Mouse (Mus musculus): ENCODE results near the gene Olfr734. TPM values are rescaled to one million over a fixed set of nuclear protein-coding genes. Genes with fewer than 3 reads are reported as not detected.

Olfr734 gene
- polyA plus RNA-seq, 1 experiment from 2014 or later: not detected

- no peaks in the 10 kb centered on the region for H3K4me1 ChIP-seq (replicated peaks; ENCODE audit: control insufficient read depth, insufficient read depth)
Measured at GRCm38 (mm10) chr14:50348796-50349195, 22.2 kb upstream of the Olfr734 start, which contains the start of gene Olfr735. Gene Olfr735 (minus strand): TSS chr14:50348872.

DNA sequence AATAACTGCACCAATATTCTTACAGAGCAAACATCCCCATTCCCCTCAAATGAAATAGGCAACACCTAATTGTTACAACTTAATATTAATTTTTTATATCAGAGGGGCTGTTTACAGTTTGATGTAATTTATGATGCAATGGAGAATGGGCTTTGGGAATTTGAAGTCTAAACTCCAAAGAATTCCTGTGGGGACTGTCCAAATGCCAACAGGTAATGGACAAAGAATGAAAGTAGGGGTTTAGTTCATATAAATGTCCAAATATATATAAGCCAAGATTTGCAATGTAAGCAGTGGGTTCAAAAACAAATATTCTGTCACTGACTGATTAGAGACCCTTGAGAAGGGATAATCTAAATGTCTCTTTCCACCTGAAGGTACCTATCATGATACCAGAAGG is 25.1 kb downstream of the Olfr734 start, which contains the start of gene Olfr733:
Olfr733 (minus strand) TSS at position 101 of the 400 bp plus-strand sequence.
- Histone ChIP-seq H3K9ac (ENCODE audit: low read length) (no peak within 1 kb of the TSS), H3K27ac (replicated peaks) (no peak within 1 kb of the TSS), H3K4me2 (replicated peaks; ENCODE audit: low read depth) (no peak within 1 kb of the TSS), H3K36me3 (ENCODE audit: control insufficient read depth, insufficient read depth, low read length) (no peaks in the 10 kb centered on the region), H3K4me3 (ENCODE audit: low read depth, low read length) (no peak within 1 kb of the TSS), H3K27me3 (ENCODE audit: control insufficient read depth, insufficient read depth, low read length) (no peaks in the 10 kb centered on the region), H3K9me3 (ENCODE audit: control insufficient read depth, low read length) (no peaks in the 10 kb centered on the region), H3K4me1 (replicated peaks; ENCODE audit: control insufficient read depth, insufficient read depth) (no peaks in the 10 kb centered on the region)
- TF ChIP-seq CTCF (IDR thresholded peaks at IDR 0.05; ENCODE audit: low read depth) (no peak), EP300 (optimal IDR thresholded peaks at IDR 0.05) (no peak)
- DNase-seq (ENCODE audit: low spot score) (no peak), ATAC-seq (ENCODE audit: low FRiP score, low TSS enrichment) (no peak)

More at GRCm38 (mm10) chr14:50348796-50349195, 22.2 kb upstream of the Olfr734 start, which contains the start of gene Olfr735:
- TF ChIP-seq CTCF (IDR thresholded peaks at IDR 0.05; ENCODE audit: low read depth) (no peak), EP300 (optimal IDR thresholded peaks at IDR 0.05) (no peak)
- H3K4me2 ChIP-seq (replicated peaks; ENCODE audit: low read depth): no peak within 1 kb of the TSS
- no peak within 1 kb of the TSS for H3K27ac ChIP-seq (replicated peaks)
- H3K9me3 ChIP-seq (ENCODE audit: control insufficient read depth, low read length): no peaks in the 10 kb centered on the region
- WGBS: 82% methylated on average over 2 of the region's 2 CpGs
- no peaks in the 10 kb centered on the region for H3K36me3 ChIP-seq (ENCODE audit: control insufficient read depth, insufficient read depth, low read length)
- no peak within 1 kb of the TSS for H3K4me3 ChIP-seq (ENCODE audit: low read depth, low read length)
- DNase-seq (ENCODE audit: low spot score) (no peak), ATAC-seq (ENCODE audit: low FRiP score, low TSS enrichment) (no peak)
- no peak within 1 kb of the TSS for H3K9ac ChIP-seq (ENCODE audit: low read length)
- H3K27me3 ChIP-seq (ENCODE audit: control insufficient read depth, insufficient read depth, low read length): no peaks in the 10 kb centered on the region

DNA sequence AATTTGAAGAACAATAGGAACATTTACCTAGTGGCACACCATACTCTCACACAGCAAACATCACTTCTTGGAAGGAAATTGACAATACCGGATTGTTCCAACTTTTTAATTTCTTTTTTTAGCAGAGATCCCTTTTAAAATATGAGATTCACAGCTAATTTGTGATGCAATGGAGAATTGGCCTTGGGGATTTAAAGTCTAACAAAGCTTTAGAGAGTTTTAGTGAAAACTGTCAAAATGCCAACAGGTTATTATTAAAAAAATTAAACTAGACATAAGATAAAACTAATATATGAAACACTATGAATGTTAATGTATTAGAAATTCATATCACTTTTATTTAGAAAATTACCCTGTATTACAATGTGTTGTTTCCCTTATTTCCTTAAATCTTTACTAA is 42.5 kb downstream of the Olfr734 start, which contains the start of gene Olfr732:
Olfr732 (minus strand) TSS at position 101 of the 400 bp plus-strand sequence.
- Histone ChIP-seq H3K4me1 (replicated peaks; ENCODE audit: control insufficient read depth, insufficient read depth) (no peaks in the 10 kb centered on the region), H3K27me3 (ENCODE audit: control insufficient read depth, insufficient read depth, low read length) (no peaks in the 10 kb centered on the region), H3K36me3 (ENCODE audit: control insufficient read depth, insufficient read depth, low read length) (no peaks in the 10 kb centered on the region), H3K9me3 (ENCODE audit: control insufficient read depth, low read length) (no peaks in the 10 kb centered on the region), H3K4me2 (replicated peaks; ENCODE audit: low read depth) (no peak within 1 kb of the TSS), H3K9ac (ENCODE audit: low read length) (no peak within 1 kb of the TSS), H3K4me3 (ENCODE audit: low read depth, low read length) (no peak within 1 kb of the TSS), H3K27ac (replicated peaks) (no peak within 1 kb of the TSS)
- 89% methylated on average over 1 of the region's 1 CpGs for WGBS
- DNase-seq (ENCODE audit: low spot score) (no peak), ATAC-seq (ENCODE audit: low FRiP score, low TSS enrichment) (no peak)
- TF ChIP-seq EP300 (optimal IDR thresholded peaks at IDR 0.05) (no peak), CTCF (IDR thresholded peaks at IDR 0.05; ENCODE audit: low read depth) (no peak)

Other genes starting within 250 kb of the Olfr734 start
- gene Olfr726, start 235.8 kb downstream of the Olfr734 start, polyA plus RNA-seq (2015; fragmentation: Nextera tagmentation; extraction: Ambion mirVana): not detected in 2 replicates
- not detected in 2 replicates for gene Olfr727, start 203.6 kb downstream of the Olfr734 start, polyA plus RNA-seq (2015; fragmentation: Nextera tagmentation; extraction: Ambion mirVana)
- 0.04 TPM in 1 of 2 replicates, not detected in the other for gene Olfr728, start 184.1 kb downstream of the Olfr734 start, polyA plus RNA-seq (2015; fragmentation: Nextera tagmentation; extraction: Ambion mirVana)
- not detected in 2 replicates for gene Olfr729, start 173.9 kb downstream of the Olfr734 start, polyA plus RNA-seq (2015; fragmentation: Nextera tagmentation; extraction: Ambion mirVana)
- gene Olfr730, start 138.6 kb downstream of the Olfr734 start, polyA plus RNA-seq (2015; fragmentation: Nextera tagmentation; extraction: Ambion mirVana): not detected in 2 replicates
- not detected in 2 replicates for gene Olfr731, start 84.9 kb downstream of the Olfr734 start, polyA plus RNA-seq (2015; fragmentation: Nextera tagmentation; extraction: Ambion mirVana)
- gene Olfr732, start 42.6 kb downstream of the Olfr734 start, polyA plus RNA-seq (2015; fragmentation: Nextera tagmentation; extraction: Ambion mirVana): not detected in 2 replicates
- gene Olfr733, start 25.2 kb downstream of the Olfr734 start, polyA plus RNA-seq (2015; fragmentation: Nextera tagmentation; extraction: Ambion mirVana): not detected in 2 replicates
- not detected in 2 replicates for gene Olfr735, start 22.1 kb upstream of the Olfr734 start, polyA plus RNA-seq (2015; fragmentation: Nextera tagmentation; extraction: Ambion mirVana)
- 0.04 TPM in 1 of 2 replicates, not detected in the other for gene Tlr11, start 31.2 kb upstream of the Olfr734 start, polyA plus RNA-seq (2015; fragmentation: Nextera tagmentation; extraction: Ambion mirVana)
- gene Olfr736, start 54.4 kb upstream of the Olfr734 start, polyA plus RNA-seq (2015; fragmentation: Nextera tagmentation; extraction: Ambion mirVana): not detected in 2 replicates
- not detected in 2 replicates for gene Olfr738, start 80.8 kb upstream of the Olfr734 start, polyA plus RNA-seq (2015; fragmentation: Nextera tagmentation; extraction: Ambion mirVana)
- gene Olfr739, start 91.9 kb upstream of the Olfr734 start, polyA plus RNA-seq (2015; fragmentation: Nextera tagmentation; extraction: Ambion mirVana): not detected in 2 replicates
- gene Olfr740, start 118.8 kb upstream of the Olfr734 start, polyA plus RNA-seq (2015; fragmentation: Nextera tagmentation; extraction: Ambion mirVana): 0.02 TPM in 1 of 2 replicates, not detected in the other
- 0.02 TPM in 1 of 2 replicates, not detected in the other for gene Olfr741, start 146.0 kb upstream of the Olfr734 start, polyA plus RNA-seq (2015; fragmentation: Nextera tagmentation; extraction: Ambion mirVana)
- gene Olfr742, start 176.8 kb upstream of the Olfr734 start, polyA plus RNA-seq (2015; fragmentation: Nextera tagmentation; extraction: Ambion mirVana): not detected in 2 replicates
- not detected in 2 replicates for gene Olfr743, start 195.1 kb upstream of the Olfr734 start, polyA plus RNA-seq (2015; fragmentation: Nextera tagmentation; extraction: Ambion mirVana)

Data from stomach, postnatal 0 days (tissue).